Mouse (Mus musculus) cerebellum, postnatal 4 days (tissue): ENCODE measurements around the gene Etv3.
A peak's percentile ranks its signal among the peaks of the same experiment; 100 is the strongest.
"Not testable (repeated sequence)": the region's sequence is repeated elsewhere in the genome, so short reads cannot be mapped to it uniquely, and the experiment has no call there.

Source experiments
- DNase-seq, 2 experiments: peaks; one replicate each; pipeline ENCODE4 v3.0.0; 2022; ENCODE audit warnings: low spot score in 2 of 2, mixed read lengths in 1 of 2

Etv3 gene

DNA sequence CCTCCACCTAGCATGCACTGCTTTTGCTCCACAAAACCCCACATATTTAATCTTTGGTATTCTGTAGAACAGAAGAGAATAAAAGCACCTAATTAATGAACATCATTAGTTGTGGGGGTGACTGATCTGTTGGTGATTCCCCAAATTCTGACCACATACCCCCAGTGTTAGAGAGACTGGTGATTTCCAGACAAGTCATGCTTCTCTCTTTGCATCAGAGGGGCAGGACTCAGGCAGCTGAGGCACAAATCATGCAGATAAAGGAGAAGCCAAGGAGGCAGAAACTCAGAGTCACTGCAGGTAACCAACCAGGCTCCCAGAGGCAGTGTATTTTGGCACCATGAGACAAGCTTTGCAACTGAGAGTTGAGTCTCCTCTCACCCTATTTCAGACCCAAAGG, 6.8 kb upstream of the Etv3 start:
- DNase-seq, result no peak

DNA sequence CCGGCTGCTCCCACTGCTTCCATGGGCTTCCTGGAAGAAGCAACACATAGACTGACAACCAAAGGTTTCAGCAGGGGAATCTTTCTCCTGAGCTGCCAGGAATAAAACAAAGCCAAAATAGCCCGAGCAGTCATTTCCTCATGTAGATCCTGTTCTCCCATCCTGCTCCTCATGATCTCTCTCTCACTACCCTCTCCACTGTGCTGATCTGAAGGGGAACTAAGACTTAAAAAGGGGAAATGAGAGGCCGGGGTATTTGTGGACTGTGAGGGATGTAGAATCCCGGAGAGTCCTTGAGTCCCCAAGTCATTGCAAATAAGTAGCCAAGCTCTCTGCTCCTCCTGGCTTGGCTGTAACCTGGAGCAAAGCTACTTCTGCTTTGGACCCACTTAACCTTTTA, 4.1 kb upstream of the Etv3 start:
- no peak for DNase-seq

DNA sequence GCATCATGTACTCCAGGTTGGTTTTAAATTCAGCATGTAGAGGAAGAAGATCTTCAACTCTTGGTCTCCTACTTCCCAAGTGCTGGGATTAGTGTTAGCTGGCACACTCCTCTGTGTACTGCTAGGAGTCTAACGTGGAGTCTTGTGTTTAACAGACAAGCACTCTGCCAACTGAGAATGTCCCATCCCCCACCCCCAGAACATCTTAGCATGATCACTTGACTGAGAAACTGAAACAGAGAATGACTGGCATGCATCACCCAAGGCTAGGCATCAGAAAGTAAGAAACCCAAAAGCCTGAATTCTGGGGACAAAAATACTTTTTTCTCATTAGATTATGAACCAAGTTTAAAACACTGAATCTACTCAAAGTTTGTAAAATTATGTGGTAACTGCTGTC, 3.4 kb upstream of the Etv3 start:
- no peak for DNase-seq

DNA sequence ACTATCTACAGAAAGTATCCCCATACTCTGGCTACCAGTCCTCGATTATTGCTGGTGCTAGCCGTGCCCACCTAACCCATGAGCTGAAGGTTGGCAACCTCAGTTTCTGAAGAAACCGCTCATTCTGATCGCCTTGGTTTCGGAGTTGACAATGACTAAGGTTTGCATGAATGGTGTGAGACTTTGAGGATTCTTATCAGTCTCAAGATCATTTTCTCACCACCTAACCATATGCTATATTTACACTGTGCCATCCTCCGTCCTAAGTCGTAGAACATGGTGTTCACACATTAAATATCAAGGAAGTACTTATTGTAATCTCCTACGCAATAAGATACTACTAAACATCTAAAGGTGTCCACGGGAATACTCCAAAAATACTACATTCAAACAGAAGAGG, 1.5 kb upstream of the Etv3 start:
- no peak for DNase-seq

DNA sequence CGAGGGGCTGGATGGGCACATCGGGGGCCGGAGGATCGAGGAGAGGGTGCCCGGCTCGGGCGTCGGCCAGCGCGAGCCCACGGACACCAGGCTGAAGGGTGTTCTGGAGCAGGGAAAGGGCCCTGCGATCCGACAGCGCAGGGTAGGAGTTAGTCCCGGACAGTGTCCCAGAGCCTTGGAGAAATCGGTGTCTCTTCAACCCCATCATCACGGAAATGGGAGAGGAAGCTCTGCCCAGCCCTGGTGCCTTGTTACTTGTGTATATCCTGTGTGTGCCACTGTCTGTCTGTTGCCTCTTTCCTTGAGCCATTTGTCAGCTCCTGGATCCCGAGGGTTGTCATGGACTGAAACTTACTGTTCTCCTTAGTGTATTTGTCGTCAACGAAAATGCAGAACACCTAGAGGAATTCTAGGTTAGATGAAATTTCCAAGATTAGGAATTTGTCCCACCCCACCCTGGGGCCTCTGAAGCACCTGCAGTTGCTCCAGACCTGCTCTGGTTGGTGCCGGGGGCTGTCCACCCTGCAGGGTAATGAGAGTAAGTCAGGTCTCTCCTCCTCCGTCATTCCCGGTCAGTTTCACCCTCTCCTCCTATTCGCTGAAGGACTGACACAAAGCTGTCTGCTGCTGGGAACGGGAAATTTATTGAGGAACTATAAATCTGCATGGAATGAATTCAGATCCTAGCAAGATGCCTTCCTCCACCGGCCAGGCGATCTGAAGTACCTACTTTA, 797 bp downstream of the Etv3 start:
- DNase-seq, result no peak

DNA sequence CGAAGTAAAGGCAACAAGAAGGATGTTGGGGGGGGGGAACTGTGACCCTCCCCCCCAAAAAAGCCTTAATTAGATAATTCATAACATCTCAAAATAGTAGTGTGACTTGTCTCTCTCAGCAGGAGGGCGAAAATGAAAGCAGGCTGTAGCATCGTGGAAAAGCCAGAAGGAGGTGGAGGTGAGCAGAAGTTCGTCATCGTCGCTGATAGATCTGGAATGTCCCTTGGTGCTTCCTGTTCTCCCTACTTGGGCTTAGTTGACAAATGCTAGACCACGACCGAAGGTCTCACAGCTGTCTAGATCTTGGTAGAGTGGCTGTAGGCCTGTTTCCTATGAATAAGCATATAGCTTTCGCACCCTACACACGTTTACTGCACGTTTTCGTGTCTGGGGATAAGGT, 1.9 kb downstream of the Etv3 start:
- no peak for DNase-seq

DNA sequence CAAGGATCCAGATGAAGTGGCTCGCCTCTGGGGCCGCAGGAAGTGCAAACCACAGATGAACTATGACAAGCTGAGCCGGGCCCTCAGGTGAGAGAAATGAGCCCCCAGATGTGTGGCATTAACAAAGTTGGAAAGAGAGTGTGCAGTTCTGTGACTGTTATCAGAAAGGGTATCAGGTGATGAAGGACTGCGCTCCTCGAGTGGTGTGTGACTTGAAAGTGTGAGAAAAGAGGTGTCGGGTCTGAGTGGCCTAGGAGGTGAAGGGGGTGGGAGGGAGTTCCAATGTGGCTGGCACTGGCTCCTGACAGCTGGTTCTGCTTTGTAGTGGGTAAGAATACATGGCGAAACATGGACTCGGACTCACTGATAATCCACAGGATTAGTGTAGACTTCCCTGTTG, 2.8 kb downstream of the Etv3 start:
- DNase-seq, result no peak

DNA sequence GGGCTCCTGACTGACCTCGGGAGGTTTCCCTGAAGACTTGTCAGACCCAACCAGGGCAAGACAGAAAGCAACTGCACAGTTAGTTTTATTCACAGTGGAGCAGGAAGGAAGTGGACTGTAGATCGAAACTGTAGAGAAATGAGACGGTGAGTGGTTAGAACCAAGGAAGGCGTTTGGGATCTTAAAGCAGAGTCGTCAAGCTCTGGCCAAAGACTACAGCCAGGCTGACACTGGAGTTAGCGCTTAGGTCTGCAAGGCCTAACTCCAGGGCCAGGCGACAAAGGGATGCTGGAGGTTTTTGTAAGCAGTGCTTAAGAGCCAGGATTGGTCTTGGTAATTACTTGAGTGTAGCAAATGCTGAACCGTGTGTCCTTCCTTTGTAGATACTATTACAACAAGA, 3.6 kb downstream of the Etv3 start:
- no peak for DNase-seq

DNA sequence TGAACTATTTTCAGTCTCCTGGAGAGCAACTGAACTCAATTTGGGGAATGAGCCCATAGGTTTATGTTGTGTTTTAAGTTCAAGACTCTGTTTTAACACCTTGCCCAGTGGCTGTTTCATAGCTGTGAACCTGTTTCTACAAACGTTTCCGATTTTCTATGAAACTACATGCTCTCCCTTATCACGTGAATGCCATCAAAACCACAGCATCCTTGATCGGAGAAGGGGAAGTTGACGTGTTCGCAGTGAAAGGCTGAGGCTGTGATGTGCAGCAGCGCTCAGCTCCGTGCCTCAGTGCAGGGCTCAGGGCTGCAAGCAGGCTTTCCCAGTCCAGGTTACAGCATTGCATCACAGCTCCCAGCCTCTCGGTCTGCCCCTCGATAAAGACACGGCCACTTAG, 4.4 kb downstream of the Etv3 start:
- DNase-seq, result no peak

DNA sequence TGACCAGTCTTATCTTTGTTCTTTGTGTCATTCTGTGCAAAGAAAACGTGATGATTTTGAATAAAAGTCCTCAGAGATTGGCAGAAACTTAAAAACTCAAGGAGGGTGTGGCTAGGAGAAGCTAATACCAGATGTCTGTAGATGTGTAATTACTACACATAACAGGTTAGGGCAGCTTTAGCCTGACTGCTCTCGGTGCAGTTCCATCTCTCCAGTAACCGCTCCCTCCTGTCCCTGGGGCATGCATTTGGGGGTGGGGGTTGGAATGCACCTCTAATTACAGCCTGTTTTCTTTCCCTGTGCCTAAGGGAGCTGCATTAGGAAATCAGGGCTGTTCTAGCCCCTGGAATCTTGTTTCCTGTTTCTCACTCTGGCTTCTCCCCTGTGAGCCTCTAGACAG, 5.0 kb downstream of the Etv3 start:
- DNase-seq, result no peak

DNA sequence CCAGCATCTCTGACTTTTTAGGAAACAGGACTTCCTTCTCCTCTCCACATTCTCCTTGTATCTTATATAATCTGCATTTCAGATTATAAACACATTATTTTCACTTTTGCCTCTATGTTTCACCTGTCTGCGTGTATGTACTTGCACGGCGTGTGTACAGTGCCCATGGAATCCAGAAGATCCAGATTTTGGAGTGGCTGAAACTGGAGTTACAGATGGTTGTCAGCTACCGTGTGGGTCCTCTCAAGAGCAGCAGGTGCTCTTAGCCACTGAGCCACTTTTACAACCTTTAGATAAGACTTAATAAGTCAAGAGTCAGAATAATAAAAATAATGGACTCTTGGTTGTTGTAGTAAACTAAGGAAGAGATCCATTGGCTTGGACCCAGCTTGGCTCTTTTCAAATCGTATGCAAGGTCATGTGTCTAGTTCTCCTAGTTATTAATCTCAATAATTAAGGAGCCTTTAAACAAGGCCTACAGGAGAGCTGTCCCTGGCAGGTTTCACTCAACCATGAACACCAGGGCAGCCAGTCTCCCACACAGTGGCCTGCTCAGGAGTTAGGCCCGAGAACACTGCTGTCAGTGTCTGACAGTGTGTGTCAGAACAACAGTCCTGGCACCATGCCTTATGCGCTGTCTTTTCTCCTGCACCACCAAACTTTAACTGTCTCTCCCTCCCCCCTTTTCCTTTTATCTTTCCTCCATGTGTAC, 8.6 kb downstream of the Etv3 start:
- DNase-seq, result no peak

DNA sequence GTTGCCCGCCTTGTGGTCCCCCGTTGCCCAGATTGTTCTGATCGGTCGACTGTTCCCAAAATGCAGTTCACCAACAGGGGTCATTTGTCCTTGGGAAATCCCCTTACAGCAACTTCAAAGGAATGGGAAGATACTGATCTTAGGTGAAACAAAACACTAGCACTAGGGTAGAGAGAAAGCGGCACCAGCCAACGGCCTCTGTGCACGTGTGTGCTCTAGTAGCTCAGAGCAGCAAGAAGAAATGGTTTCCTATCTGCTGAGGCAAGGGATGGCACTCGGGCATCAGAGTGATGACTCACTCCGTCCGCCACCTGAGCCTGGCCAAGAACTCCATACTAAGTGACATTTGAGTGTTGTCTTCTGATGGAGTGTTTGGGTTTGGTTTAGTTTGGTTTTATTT, 12.8 kb downstream of the Etv3 start:
- no peak for DNase-seq

DNA sequence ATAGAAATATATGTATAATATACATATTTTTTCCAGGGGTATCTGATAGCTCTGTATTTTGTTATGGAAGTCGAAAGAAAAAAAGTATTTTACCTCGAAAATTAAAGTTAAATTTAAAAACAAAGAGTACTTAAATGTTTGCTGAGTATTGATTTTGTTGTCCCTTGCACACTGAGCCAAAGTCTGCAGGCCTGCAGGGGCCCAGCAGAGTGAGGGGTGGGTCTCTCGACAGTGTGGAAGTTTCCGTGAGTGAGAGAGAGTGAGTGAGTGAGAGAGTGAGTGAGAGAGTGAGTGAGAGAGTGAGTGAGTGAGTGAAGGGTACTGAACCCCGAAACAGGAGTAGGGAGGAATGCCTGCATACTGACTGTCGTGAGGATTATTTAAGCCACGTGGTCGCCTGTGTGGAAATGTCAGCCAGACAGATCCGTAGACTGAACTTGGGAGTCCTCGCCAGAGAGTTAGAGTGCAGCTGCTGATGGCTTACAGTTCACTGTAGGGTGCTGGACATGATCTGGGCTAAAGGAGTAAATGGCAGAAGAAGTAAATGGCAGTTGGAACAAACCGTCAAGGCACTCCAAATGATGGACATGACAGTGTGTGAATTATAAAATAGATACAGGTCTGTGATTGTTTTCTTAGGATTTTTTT, 14.9 kb downstream of the Etv3 start:
- no peak for DNase-seq

DNA sequence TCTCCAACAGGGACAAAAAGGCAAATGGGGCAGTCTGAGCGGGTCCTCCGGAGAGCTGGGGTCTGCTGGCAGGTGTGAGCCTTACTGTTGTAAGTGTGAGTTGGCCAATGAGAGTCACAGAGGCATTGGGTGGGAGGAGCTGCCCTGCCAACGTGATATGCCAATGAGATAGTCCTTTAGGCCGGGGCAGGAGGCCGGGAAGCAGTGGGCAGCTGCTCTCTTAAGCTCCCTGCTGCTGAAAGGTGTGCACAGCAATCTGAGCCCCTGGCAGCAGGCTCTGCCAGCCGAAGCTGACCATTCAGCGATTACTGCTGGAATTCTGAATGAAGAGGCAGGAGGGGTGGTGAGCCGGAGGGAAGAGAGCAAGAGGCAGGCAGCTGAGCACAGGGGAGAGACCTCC, 15.5 kb downstream of the Etv3 start:
- no peak for DNase-seq

DNA sequence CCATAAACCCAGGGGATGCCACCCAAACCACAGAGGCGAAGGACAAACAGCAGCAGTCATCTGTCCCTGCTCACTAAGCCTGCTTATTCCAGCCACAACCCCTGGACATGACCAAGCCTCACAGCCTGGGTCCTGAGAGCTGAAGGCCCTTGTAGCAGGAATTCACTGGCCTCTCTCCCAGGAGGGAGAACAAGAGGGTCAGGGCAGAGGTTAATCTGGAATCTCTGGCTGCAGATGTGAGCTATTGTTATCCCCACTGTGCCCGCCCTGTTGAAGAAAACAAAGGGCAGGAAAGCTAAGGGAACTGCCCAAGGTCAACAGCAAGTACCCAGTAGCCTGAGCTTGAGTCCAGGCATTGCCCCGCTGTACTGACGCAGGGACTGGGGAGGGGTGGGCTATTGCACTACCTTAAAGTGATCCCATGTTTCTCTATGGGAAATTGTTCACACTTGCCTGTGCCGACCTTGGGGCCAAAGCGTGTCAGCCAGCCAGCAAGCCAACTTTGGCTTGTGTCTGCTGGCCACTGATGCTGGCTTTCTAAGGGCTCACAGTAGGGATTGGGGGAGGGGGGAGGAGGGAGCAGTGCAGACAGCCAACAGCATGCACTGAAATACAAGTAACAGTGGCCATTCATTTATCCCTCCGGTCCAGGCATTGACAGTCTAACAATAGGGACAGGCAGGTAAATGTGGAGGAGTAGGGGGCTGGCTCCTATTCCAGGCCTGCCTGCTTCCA, 17.4 kb downstream of the Etv3 start:
- no peak for DNase-seq

DNA sequence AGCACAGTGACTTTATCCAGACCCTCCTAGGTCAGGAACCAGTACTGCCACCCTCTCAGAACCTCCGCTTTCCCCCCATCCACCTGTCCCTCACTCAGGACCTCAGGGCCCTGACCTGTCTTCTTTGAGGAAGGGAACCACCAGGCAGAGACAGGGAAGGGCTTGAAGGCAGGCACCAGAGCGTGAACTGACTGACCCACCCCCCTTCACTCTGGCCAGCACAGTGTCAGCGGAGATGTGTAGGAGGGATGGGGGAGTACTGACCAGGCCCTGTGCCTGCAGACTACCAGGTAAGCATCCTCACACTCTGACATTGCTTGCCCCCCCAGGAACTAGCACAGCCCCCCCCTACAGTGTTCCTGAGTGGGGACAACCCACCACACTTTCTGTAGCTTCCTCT, 20.3 kb downstream of the Etv3 start:
- DNase-seq, result no peak

DNA sequence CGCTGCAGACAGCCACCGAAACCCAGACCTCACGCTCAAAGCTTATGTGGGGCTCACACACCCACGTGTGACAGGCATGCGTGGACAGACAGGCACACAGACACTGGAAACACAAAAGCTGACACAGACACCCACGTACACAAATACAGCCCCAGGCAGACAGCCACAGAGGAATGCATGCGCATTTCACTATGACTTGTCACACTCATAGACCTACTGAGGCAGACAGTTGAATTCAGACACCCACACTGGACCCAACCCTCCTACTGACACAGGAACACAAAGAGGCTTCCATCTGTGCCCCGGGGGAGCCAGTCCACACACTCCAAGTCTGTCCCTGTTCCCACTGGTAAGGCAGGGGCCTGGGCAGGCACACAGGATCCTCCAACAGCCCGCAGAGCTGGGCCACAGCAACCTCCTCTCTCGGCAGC, 21.1 kb downstream of the Etv3 start:
- no peak for DNase-seq

DNA sequence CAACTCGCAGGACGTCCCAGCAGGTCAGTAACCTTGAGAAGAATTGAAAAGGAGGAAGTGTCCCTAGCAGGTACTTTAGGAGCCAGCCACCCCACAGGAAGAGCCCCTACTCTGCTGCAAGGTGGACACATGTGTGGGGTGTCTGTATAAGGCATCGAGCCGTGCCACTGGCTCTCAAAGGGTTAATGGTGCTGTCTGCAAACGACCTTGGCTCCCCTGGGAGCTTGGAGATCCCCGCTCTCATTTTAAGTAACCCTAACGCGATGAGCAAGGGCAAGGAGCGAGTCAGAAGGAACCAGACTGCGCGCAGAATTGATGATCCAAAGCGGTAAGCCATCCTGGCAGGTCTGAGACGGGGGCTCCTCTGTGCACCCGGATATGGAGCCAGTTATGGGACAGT, 24.7 kb downstream of the Etv3 start:
- no peak for DNase-seq

DNA sequence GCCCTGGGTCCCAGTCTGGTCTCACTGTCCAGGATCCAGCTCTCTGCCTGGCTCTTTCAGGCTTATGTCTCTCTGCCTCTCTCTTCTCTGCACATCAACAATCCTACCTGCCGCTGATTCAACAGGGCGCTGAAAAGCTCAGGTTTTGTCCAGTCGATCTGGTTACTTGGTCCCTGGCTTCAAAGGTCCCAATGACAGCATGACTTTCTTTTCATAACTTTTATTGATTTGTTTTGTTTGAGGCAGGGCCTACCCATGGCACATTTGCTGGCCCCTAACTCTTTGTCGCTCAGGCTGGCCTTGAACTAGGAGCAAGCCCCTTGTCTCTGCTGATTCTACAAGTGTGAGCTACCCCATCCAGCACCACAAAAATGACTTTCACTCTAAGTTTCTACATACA, 27.1 kb downstream of the Etv3 start:
- no peak for DNase-seq

DNA sequence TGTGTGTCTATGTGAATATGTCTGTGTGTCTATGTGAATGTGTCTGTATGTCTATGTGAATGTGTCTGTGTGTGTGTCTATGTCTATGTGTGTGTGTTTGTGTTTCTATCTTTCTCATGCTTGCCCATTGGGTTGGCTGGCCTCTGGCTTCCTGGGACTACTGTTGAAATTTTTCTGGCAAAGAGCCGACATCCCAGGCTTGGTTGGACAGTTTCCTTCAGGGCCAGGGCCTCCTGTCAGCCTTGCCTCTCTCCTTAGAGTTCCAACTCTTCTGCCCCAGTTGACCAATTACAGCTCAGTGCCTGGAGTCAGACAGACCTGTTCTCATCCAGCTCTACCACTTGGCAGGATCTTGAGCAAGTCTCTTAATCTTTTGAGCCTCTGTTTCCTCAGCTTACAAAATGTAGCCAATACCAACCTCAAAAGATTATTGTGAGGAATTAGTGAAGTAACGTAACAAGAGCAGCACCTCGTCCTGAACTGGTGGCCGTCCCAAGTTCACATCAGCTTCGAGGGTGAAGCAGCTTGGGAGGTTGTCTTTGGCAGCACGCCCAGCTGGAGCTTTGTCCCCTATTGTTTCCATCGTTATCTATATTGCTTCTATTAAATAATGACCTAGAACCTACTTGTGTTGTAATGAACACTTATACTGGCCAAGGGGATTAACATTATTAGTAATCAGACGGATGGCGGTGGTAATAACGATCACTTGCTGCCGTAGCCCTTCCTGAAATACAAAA, 28.2 kb downstream of the Etv3 start:
- peak in 1 of 2 experiments; percentile 32 for DNase-seq

DNA sequence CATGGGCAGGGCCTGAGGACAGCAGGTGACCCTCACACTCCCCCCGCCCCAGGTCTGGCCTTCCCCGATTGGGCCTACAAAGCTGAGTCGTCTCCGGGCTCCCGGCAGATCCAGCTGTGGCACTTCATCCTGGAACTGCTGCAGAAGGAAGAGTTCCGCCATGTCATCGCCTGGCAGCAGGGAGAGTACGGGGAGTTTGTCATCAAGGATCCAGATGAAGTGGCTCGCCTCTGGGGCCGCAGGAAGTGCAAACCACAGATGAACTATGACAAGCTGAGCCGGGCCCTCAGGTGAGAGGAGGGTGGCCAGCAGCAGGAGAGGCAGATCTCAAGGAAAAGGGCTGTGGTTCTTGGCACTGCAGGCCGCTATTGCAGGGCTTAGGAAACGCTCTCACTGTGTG, 29.7 kb downstream of the Etv3 start:
- DNase-seq, result not testable (repeated sequence)

DNA sequence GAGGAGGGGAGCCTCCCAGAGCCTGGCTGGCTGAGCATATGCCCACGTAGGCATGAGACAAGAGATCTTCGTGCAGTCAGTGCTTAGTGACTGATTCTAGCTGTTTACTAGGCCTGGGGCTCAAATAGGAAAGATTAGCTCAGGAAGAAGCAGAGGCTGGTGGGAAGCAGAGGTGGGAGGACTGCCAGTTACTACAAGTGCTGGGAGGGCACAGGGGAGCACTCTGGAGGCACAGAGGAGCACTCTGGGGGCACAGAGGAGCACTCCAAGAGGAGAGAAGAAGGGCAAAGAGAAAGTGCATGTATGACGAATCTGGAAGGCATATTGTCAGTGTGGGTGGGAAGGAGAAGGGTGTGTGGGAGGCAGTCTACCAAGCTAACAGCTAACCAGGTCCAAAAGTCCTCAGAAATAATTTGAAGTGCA, 30.9 kb downstream of the Etv3 start:
- no peak for DNase-seq
